Mouse (Mus musculus) MEL (cell line): Measurements from ENCODE around the gene Plxnd1. TPM values are rescaled to one million over a fixed set of nuclear protein-coding genes. Genes with fewer than 3 reads are reported as not detected.

Experiments used
- DNase-seq: peaks from one replicate; pipeline ENCODE4 v3.0.0; 2011; ENCODE audit warnings: low read depth, low spot score
- H3K27ac ChIP-seq: 2 replicates; pipeline ENCODE4 v1.5.1; 2012; ENCODE audit warnings: low read depth, mild to moderate bottlenecking, control low read depth, low read length, moderate library complexity; ENCODE audit not compliant: control insufficient read depth
- H3K27me3 ChIP-seq, 2 experiments: fragments of 150-350 bp in 1 of 2; sonication (generic) in 1 of 2; 2 replicates each; pipeline ENCODE4 v1.6.1; 2012; ENCODE audit warnings: low read length in 2 of 2, mild to moderate bottlenecking in 2 of 2, improper control_type of control experiment in 1 of 2, moderate library complexity in 1 of 2; ENCODE audit not compliant: insufficient read depth in 2 of 2, control insufficient read depth in 1 of 2
- H3K36me3 ChIP-seq, 2 experiments: 2 replicates each; pipeline ENCODE4 v1.6.1; 2012 to 2014; ENCODE audit warnings: low read length in 2 of 2, improper control_type of control experiment in 1 of 2, inconsistent platforms in 1 of 2, mild to moderate bottlenecking in 1 of 2; ENCODE audit not compliant: insufficient read depth in 2 of 2, control insufficient read depth in 1 of 2
- H3K4me1 ChIP-seq, 2 experiments: fragments of 150-350 bp in 1 of 2; sonication (generic) in 1 of 2; 2 replicates each; pipeline ENCODE4 v1.6.1; 2012; ENCODE audit warnings: low read length in 2 of 2, improper control_type of control experiment in 1 of 2, mild to moderate bottlenecking in 1 of 2; ENCODE audit not compliant: insufficient read depth in 2 of 2, control insufficient read depth in 1 of 2
- H3K4me3 ChIP-seq, 2 experiments: fragments of 150-350 bp in 1 of 2; sonication (generic) in 1 of 2; 2 replicates each; pipeline ENCODE4 v1.5.1; 2012; ENCODE audit warnings: low read depth in 2 of 2, low read length in 2 of 2, mild to moderate bottlenecking in 2 of 2, moderate library complexity in 2 of 2, control low read depth in 1 of 2, improper control_type of control experiment in 1 of 2; ENCODE audit not compliant: control insufficient read depth in 1 of 2, insufficient read depth in 1 of 2
- H3K79me2 ChIP-seq: 2 replicates; pipeline ENCODE4 v1.6.1; 2012; ENCODE audit warnings: mild to moderate bottlenecking, low read length, moderate library complexity; ENCODE audit not compliant: control insufficient read depth, poor library complexity, insufficient read depth
- H3K9ac ChIP-seq: 2 replicates; pipeline ENCODE4 v1.6.1; 2012; ENCODE audit warnings: low read depth, mild to moderate bottlenecking, control low read depth, low read length, moderate library complexity; ENCODE audit not compliant: control insufficient read depth, poor library complexity, severe bottlenecking
- H3K9me3 ChIP-seq: fragments of 150-350 bp; sonication (generic); replicated peaks from 2 replicates; pipeline ENCODE4 v1.6.1; 2012; ENCODE audit warnings: mild to moderate bottlenecking, low read length, improper control_type of control experiment, moderate library complexity; ENCODE audit not compliant: insufficient read depth
- CTCF ChIP-seq, 3 experiments: IDR thresholded peaks in 2 of 3; conservative IDR thresholded peaks in 1 of 3; 2 replicates each; pipeline ENCODE4 v1.5.1; 2011 to 2012; ENCODE audit warnings: low read length in 3 of 3, low read depth in 2 of 3, mild to moderate bottlenecking in 2 of 3, improper control_type of control experiment in 1 of 3, inconsistent platforms in 1 of 3, mixed read lengths in 1 of 3, moderate library complexity in 1 of 3; ENCODE audit not compliant: control insufficient read depth in 1 of 3, insufficient read depth in 1 of 3, poor library complexity in 1 of 3, severe bottlenecking in 1 of 3
- EP300 ChIP-seq, 2 experiments: IDR thresholded peaks; 2 replicates each; pipeline ENCODE4 v1.6.1; 2011; ENCODE audit warnings: improper control_type of control experiment in 2 of 2, low read length in 2 of 2, low read depth in 1 of 2, mild to moderate bottlenecking in 1 of 2
- GABPA ChIP-seq: IDR thresholded peaks from 2 replicates; pipeline ENCODE4 v1.6.1; 2012; ENCODE audit warnings: low read depth, mild to moderate bottlenecking, inconsistent platforms, low read length, improper control_type of control experiment, moderate library complexity
- JUND ChIP-seq: IDR thresholded peaks from 2 replicates; pipeline ENCODE4 v1.6.1; 2011; ENCODE audit warnings: low read depth, mild to moderate bottlenecking, improper control_type of control experiment, low read length
- MAX ChIP-seq: IDR thresholded peaks from 2 replicates; pipeline ENCODE4 v1.6.1; 2011; ENCODE audit warnings: low read length, improper control_type of control experiment
- MYC ChIP-seq: IDR thresholded peaks from 2 replicates; pipeline ENCODE4 v1.6.1; 2011; ENCODE audit warnings: low read depth, mild to moderate bottlenecking, low read length, improper control_type of control experiment, moderate library complexity
- NELFE ChIP-seq: IDR thresholded peaks from 2 replicates; pipeline ENCODE4 v1.6.1; 2011; ENCODE audit warnings: low read depth, low read length, improper control_type of control experiment
- NRF1 ChIP-seq: IDR thresholded peaks from 2 replicates; pipeline ENCODE4 v1.6.1; 2014; ENCODE audit warnings: low read depth, mild to moderate bottlenecking, inconsistent platforms, low read length, improper control_type of control experiment, moderate library complexity; ENCODE audit not compliant: poor library complexity, insufficient read depth, severe bottlenecking
- POLR2A ChIP-seq, 2 experiments: IDR thresholded peaks; 2 replicates each; pipeline ENCODE4 v1.6.1; 2011 to 2012; ENCODE audit warnings: low read length in 2 of 2, mild to moderate bottlenecking in 2 of 2, control low read depth in 1 of 2, improper control_type of control experiment in 1 of 2, low read depth in 1 of 2, moderate library complexity in 1 of 2; ENCODE audit not compliant: control insufficient read depth in 1 of 2, insufficient read depth in 1 of 2, poor library complexity in 1 of 2
- RAD21 ChIP-seq: IDR thresholded peaks from 2 replicates; pipeline ENCODE4 v1.6.1; 2011; ENCODE audit warnings: mild to moderate bottlenecking, low read depth, low read length, improper control_type of control experiment
- SIN3A ChIP-seq: IDR thresholded peaks from 2 replicates; pipeline ENCODE4 v1.6.1; 2012; ENCODE audit warnings: low read length, improper control_type of control experiment, inconsistent platforms
- USF1 ChIP-seq: IDR thresholded peaks from 2 replicates; pipeline ENCODE4 v1.6.1; 2014; ENCODE audit warnings: low read depth, mild to moderate bottlenecking, inconsistent platforms, low read length, improper control_type of control experiment, moderate library complexity
- USF2 ChIP-seq, 2 experiments: IDR thresholded peaks; 2 replicates each; pipeline ENCODE4 v1.6.1; 2011 to 2012; ENCODE audit warnings: improper control_type of control experiment in 2 of 2, low read length in 2 of 2, borderline replicate concordance in 1 of 2, inconsistent platforms in 1 of 2, low read depth in 1 of 2, mild to moderate bottlenecking in 1 of 2; ENCODE audit not compliant: insufficient read depth in 1 of 2
- ZKSCAN1 ChIP-seq: IDR thresholded peaks from 2 replicates; pipeline ENCODE4 v1.6.1; 2012; ENCODE audit warnings: low read depth, mild to moderate bottlenecking, inconsistent platforms, low read length, improper control_type of control experiment, moderate library complexity
- ZNF384 ChIP-seq: IDR thresholded peaks from 2 replicates; pipeline ENCODE4 v1.6.1; 2012; ENCODE audit warnings: low read depth, mild to moderate bottlenecking, inconsistent platforms, low read length, improper control_type of control experiment
- polyA plus RNA-seq, 2 experiments: library from polyadenylated mRNA; stranded (reverse) in 1 of 2; unstranded in 1 of 2; fragments of >175 nt in 1 of 2; fragments of >200 nt in 1 of 2; gene quantifications; 2 replicates each; pipeline versions ENCODE4 v1.2.1 to v1.2.4; 2012; ENCODE audit warnings: low replicate concordance in 2 of 2, low read depth in 1 of 2; ENCODE audit not compliant: insufficient read length in 2 of 2, insufficient read depth in 1 of 2, missing spikeins in 1 of 2
- total RNA-seq: library from RNA; depleted of rRNA; stranded (reverse); fragments of 300-350 nt; gene quantifications from 2 replicates; pipeline ENCODE4 v1.2.3, GENCODE M21; 2012

The Plxnd1 gene
- total and polyA plus RNA-seq, 3 experiments, result 4.8 to 19.2 TPM; not detected in 1

GRCm38 (mm10) chr6:115989032-115989431 is 5.8 kb downstream of the Plxnd1 start:
- no peaks in the 10 kb centered on the region for H3K36me3 ChIP-seq
- H3K27ac ChIP-seq, result no peak overlapping the region
- peaks cover 0 to 3% of the 10 kb centered on the region in 2 experiments; a peak in 1 of 4 replicates for H3K4me1 ChIP-seq
- no peak for DNase-seq
- TF ChIP-seq ZNF384, result no peak
- no peak for TF ChIP-seq NELFE
- TF ChIP-seq MYC, result no peak
- TF ChIP-seq POLR2A (IDR thresholded peaks at IDR 0.05; ENCODE audit: control insufficient read depth in 1 of 2, insufficient read depth in 1 of 2, low read depth in 1 of 2, low read length in 2 of 2, poor library complexity in 1 of 2), result no peak
- TF ChIP-seq GABPA, result no peak
- no peak for TF ChIP-seq USF1
- TF ChIP-seq USF2 (IDR thresholded peaks at IDR 0.05; ENCODE audit: borderline replicate concordance in 1 of 2, insufficient read depth in 1 of 2, low read depth in 1 of 2, low read length in 2 of 2), result no peak
- no peak for TF ChIP-seq NRF1
- TF ChIP-seq RAD21, result no peak
- TF ChIP-seq MAX, result no peak
- no peak for TF ChIP-seq CTCF (IDR thresholded peaks at IDR 0.05 in 2 of 3, conservative IDR thresholded peaks at IDR 0.05 in 1 of 3; ENCODE audit: control insufficient read depth in 1 of 3, insufficient read depth in 1 of 3, low read depth in 2 of 3, low read length in 3 of 3, poor library complexity in 1 of 3, severe bottlenecking in 1 of 3)
- TF ChIP-seq ZKSCAN1, result no peak
- no peaks in the 10 kb centered on the region for H3K9me3 ChIP-seq
- no peaks in the 10 kb centered on the region for H3K27me3 ChIP-seq
- H3K9ac ChIP-seq, result no peak overlapping the region
- H3K4me3 ChIP-seq, result no peak overlapping the region
- no peaks in the 10 kb centered on the region for H3K79me2 ChIP-seq

- no peaks in the 10 kb centered on the region for H3K36me3 ChIP-seq
- H3K9me3 ChIP-seq, result no peaks in the 10 kb centered on the region
- H3K27ac ChIP-seq, result no peak overlapping the region
- H3K9ac ChIP-seq, result no peak overlapping the region
- H3K79me2 ChIP-seq, result no peaks in the 10 kb centered on the region
- no peaks in the 10 kb centered on the region for H3K4me1 ChIP-seq
- H3K27me3 ChIP-seq, result no peaks in the 10 kb centered on the region
- H3K4me3 ChIP-seq, result no peak overlapping the region
- DNase-seq, result no peak
- TF ChIP-seq EP300 (IDR thresholded peaks at IDR 0.05; ENCODE audit: low read depth in 1 of 2, low read length in 2 of 2) (no peak), JUND (no peak), SIN3A (no peak)
Measured at GRCm38 (mm10) chr6:115987096-115987747, 7.6 kb downstream of the Plxnd1 start.
